Mouse (Mus musculus) liver, embryonic 14.5 days (tissue): ENCODE data around the gene Dnajc10. TPM values are rescaled to one million over a fixed set of nuclear protein-coding genes. Genes with fewer than 3 reads are reported as not detected.

ENCODE experiments used
- ATAC-seq: fragments of 200-750 bp; cut with Nextera tagmentation; 2 replicates; pipeline ENCODE4 v1.8.0; 2017; ENCODE audit warnings: moderate number of reproducible peaks, mild to moderate bottlenecking, moderate library complexity; ENCODE audit not compliant: insufficient read depth
- DNase-seq, 3 experiments: peaks; one replicate each; pipeline ENCODE4 v3.0.0-alpha.2; 2012 to 2013; ENCODE audit warnings: low read depth in 3 of 3, low spot score in 3 of 3
- H3K27ac ChIP-seq: fragments of 300-500 bp; sonication (generic); 2 replicates; pipeline ENCODE4 v1.5.1; 2014; ENCODE audit warnings: moderate library complexity, mild to moderate bottlenecking, control low read depth, inconsistent platforms
- H3K27me3 ChIP-seq: fragments of 300-500 bp; sonication (generic); 2 replicates; pipeline ENCODE4 v1.6.1; 2014; ENCODE audit warnings: mild to moderate bottlenecking, low read length, moderate library complexity; ENCODE audit not compliant: control insufficient read depth, insufficient read depth
- H3K36me3 ChIP-seq: fragments of 300-500 bp; sonication (generic); replicated peaks from 2 replicates; pipeline ENCODE4 v1.6.1; 2014; ENCODE audit warnings: low read depth; ENCODE audit not compliant: control insufficient read depth, insufficient read depth
- H3K4me1 ChIP-seq, 2 experiments: fragments of 200-500 bp in 1 of 2; fragments of 300-500 bp in 1 of 2; sonication (generic) in 1 of 2; replicated peaks; 2 replicates each; pipeline ENCODE4 v1.6.1; 2012 to 2014; ENCODE audit warnings: antibody characterized with exemption in 1 of 2, inconsistent platforms in 1 of 2, low read length in 1 of 2; ENCODE audit not compliant: control insufficient read depth in 2 of 2, insufficient read depth in 2 of 2
- H3K4me2 ChIP-seq: fragments of 300-500 bp; sonication (generic); 2 replicates; pipeline ENCODE4 v1.6.1; 2014; ENCODE audit warnings: low read depth, mild to moderate bottlenecking, control low read depth, moderate library complexity
- H3K4me3 ChIP-seq, 2 experiments: fragments of 200-500 bp in 1 of 2; fragments of 300-500 bp in 1 of 2; sonication (generic) in 1 of 2; 2 replicates each; pipeline ENCODE4 v1.5.1; 2012 to 2014; ENCODE audit warnings: low read depth in 2 of 2, low read length in 2 of 2, mild to moderate bottlenecking in 2 of 2, control low read depth in 1 of 2, inconsistent platforms in 1 of 2, moderate library complexity in 1 of 2; ENCODE audit not compliant: insufficient read depth in 1 of 2
- H3K9ac ChIP-seq: fragments of 300-500 bp; sonication (generic); replicated peaks from 2 replicates; pipeline ENCODE4 v1.6.1; 2014; ENCODE audit warnings: mild to moderate bottlenecking, control low read depth, moderate library complexity
- H3K9me3 ChIP-seq: fragments of 300-500 bp; sonication (generic); 2 replicates; pipeline ENCODE4 v1.6.1; 2016; ENCODE audit warnings: low read length, mixed read lengths; ENCODE audit not compliant: control insufficient read depth
- CTCF ChIP-seq: IDR thresholded peaks from 2 replicates; pipeline ENCODE4 v1.5.1; 2016; ENCODE audit warnings: antibody characterized with exemption, low read depth, control low read depth
- EP300 ChIP-seq: IDR thresholded peaks from 2 replicates; pipeline ENCODE4 v1.6.1; 2016; ENCODE audit warnings: antibody characterized with exemption, low read depth
- WGBS: fragments of 180-500 bp; shearing (Covaris S2); extraction: QIAGEN DNeasy Blood & Tissue Kit; methylation state at CpG from one replicate; pipeline ENCODE4 v1.1.7; 2014; ENCODE audit not compliant: insufficient replicate concordance; 5-methylcytosine and 5-hydroxymethylcytosine counted together
- polyA plus RNA-seq, 2 experiments: library from polyadenylated mRNA; depleted of rRNA in 1 of 2; stranded (reverse) in 1 of 2; unstranded in 1 of 2; fragments of >200 nt; fragmentation: Nextera tagmentation in 1 of 2; extraction: Ambion mirVana in 1 of 2; gene quantifications; 2 replicates each; pipeline versions ENCODE4 v1.2.1 to v1.2.3; 2012 to 2014

Gene Dnajc10
- polyA plus RNA-seq, 2 experiments = 9.0 to 18.0 TPM

- H3K4me1 ChIP-seq = no peaks in the 10 kb centered on the region
- H3K36me3 ChIP-seq = no peaks in the 10 kb centered on the region
- H3K9me3 ChIP-seq = no peaks in the 10 kb centered on the region
- TF ChIP-seq CTCF = no peak
- no peak for TF ChIP-seq EP300
- no peak overlapping the region for H3K4me3 ChIP-seq
- H3K27me3 ChIP-seq = no peaks in the 10 kb centered on the region
- ATAC-seq = no peak
- H3K9ac ChIP-seq = no peak overlapping the region
- H3K4me2 ChIP-seq = no peak overlapping the region
- no peak for DNase-seq
- H3K27ac ChIP-seq = no peak overlapping the region
- WGBS = 60% methylated on average over 4 of the region's 4 CpGs
These were observed 41.5 kb upstream of the Dnajc10 start for GRCm38 (mm10) chr2:80273763-80274162.

GRCm38 (mm10) chr2:80275136-80275535 is 40.1 kb upstream of the Dnajc10 start:
- Histone ChIP-seq H3K4me2 (no peak overlapping the region), H3K4me3 (no peak overlapping the region), H3K9me3 (no peaks in the 10 kb centered on the region), H3K4me1 (no peaks in the 10 kb centered on the region), H3K27ac (no peak overlapping the region), H3K9ac (no peak overlapping the region), H3K27me3 (no peaks in the 10 kb centered on the region), H3K36me3 (no peaks in the 10 kb centered on the region)
- no peak for TF ChIP-seq EP300
- TF ChIP-seq CTCF = peak; percentile 29; the same call in 1 of the 2 replicates
- ATAC-seq (no peak), DNase-seq (peak in 1 of 3 experiments; percentile 10)
- WGBS = 16% methylated on average over 2 of the region's 2 CpGs

DNA sequence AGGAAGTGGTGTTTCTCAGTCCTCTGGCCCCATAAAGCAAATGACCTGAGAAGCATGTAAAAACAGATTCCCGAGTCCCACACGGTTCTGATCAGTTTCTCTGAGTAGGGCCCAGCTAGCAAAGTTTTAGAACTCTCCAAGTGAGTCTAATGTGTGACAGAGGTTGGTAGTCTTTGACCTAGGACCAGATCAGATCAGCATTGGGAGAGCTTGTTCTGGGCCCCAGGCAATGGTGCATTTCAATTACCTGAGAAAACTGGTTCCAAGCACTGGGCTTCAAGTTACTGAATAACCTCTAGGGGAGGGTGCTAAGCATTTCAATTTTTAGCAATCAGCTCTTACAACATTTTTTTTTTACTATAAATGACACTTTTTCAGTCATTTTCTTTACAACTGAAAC is 33.1 kb upstream of the Dnajc10 start:
- DNase-seq (no peak), ATAC-seq (no peak)
- WGBS = 40% methylated on average over 2 of the region's 2 CpGs
- Histone ChIP-seq H3K9me3 (no peaks in the 10 kb centered on the region), H3K4me2 (no peak overlapping the region), H3K27me3 (no peaks in the 10 kb centered on the region), H3K4me3 (no peak overlapping the region), H3K36me3 (no peaks in the 10 kb centered on the region), H3K27ac (no peak overlapping the region), H3K9ac (no peak overlapping the region), H3K4me1 (no peaks in the 10 kb centered on the region)
- no peak for TF ChIP-seq EP300
- TF ChIP-seq CTCF = no peak

GRCm38 (mm10) chr2:80286397-80286796 is 28.9 kb upstream of the Dnajc10 start:
- Histone ChIP-seq H3K27me3 (no peaks in the 10 kb centered on the region), H3K4me2 (no peak overlapping the region)
- no peak for ATAC-seq

DNA sequence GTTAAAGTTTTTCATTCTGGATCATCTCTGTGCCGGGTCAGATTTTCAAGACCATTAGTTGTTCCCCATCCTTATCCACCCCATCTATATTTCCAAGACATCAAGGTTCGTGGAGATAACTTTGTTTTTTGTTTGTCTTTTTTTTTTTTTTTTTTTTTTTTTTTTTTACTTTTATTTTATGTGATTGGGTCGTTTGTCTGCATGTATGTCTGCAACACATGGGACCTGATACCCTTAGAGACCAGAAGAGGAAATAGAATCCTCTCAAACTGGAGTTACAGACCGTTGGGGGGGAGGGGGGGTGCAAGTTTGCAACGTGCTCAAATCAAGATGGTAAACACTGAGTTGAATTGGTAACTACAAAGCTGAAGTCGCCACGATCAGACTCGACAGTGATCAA is 23.1 kb upstream of the Dnajc10 start, which contains the start of gene Prdx6b:
Gene Prdx6b, plus strand, starts transcription at position 301 of the 400 bp plus-strand sequence.
- no peak within 1 kb of the TSS for H3K4me2 ChIP-seq
- H3K27me3 ChIP-seq = no peaks in the 10 kb centered on the region
- no peak within 1 kb of the TSS for H3K9ac ChIP-seq
- DNase-seq (no peak), ATAC-seq (no peak)
- no peak within 1 kb of the TSS for H3K4me3 ChIP-seq
- H3K27ac ChIP-seq = no peak within 1 kb of the TSS
- no peaks in the 10 kb centered on the region for H3K4me1 ChIP-seq
- 61% methylated on average over 8 of the region's 8 CpGs for WGBS
- TF ChIP-seq CTCF (no peak), EP300 (no peak)
- H3K9me3 ChIP-seq = no peaks in the 10 kb centered on the region
- H3K36me3 ChIP-seq = no peaks in the 10 kb centered on the region

More at GRCm38 (mm10) chr2:80286397-80286796, 28.9 kb upstream of the Dnajc10 start:
- Histone ChIP-seq H3K9me3 (no peaks in the 10 kb centered on the region), H3K4me1 (no peaks in the 10 kb centered on the region), H3K36me3 (no peaks in the 10 kb centered on the region), H3K4me3 (no peak overlapping the region), H3K9ac (no peak overlapping the region), H3K27ac (no peak overlapping the region)
- TF ChIP-seq EP300 = no peak
- no peak for TF ChIP-seq CTCF
- DNase-seq = no peak
- WGBS = 70% methylated on average over 4 of the region's 4 CpGs
